Mouse (Mus musculus) ovary, postnatal 10 days (tissue): ENCODE measurements around the gene Gprin1.
"Not testable (repeated sequence)": the region's sequence is repeated elsewhere in the genome, so short reads cannot be mapped to it uniquely, and the experiment has no call there.

Experiments
- DNase-seq: peaks from one replicate; pipeline ENCODE4 v3.0.0; 2022; ENCODE audit warnings: low spot score

Gene Gprin1

DNA sequence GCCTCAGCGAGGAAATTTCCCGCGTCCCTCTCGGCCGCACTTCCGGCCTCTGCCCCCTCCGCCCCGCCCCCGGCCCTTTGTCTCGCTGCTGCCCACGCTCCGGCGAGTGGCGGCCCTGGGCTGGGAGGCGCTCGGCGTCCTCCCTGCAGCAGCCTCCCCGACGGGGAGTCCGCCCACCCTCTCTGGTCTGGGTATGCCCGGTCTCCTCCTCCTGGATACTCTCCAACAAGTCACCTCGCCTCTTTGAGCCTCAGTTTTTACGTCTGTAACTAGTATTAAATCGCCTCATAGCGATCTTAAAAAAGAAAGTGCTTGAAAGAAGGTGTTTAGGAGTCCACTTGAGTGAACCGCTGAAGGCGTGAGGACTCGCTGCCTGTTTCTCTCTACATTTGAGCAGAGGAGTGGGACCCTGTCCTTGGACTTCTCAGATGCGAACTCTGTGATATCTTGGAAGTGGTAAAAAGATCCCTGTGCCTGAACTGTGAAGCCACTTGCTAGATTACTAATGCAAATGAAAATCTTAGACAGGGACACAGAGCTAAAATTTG is at the start of gene Gprin1:
TSS of gene Gprin1 (minus strand) at position 11 of the 548 bp plus-strand sequence.
- DNase-seq: no peak

- no peak for DNase-seq
Observed at GRCm38 (mm10) chr13:54798740-54799139, 49.1 kb upstream of the Gprin1 start.

DNA sequence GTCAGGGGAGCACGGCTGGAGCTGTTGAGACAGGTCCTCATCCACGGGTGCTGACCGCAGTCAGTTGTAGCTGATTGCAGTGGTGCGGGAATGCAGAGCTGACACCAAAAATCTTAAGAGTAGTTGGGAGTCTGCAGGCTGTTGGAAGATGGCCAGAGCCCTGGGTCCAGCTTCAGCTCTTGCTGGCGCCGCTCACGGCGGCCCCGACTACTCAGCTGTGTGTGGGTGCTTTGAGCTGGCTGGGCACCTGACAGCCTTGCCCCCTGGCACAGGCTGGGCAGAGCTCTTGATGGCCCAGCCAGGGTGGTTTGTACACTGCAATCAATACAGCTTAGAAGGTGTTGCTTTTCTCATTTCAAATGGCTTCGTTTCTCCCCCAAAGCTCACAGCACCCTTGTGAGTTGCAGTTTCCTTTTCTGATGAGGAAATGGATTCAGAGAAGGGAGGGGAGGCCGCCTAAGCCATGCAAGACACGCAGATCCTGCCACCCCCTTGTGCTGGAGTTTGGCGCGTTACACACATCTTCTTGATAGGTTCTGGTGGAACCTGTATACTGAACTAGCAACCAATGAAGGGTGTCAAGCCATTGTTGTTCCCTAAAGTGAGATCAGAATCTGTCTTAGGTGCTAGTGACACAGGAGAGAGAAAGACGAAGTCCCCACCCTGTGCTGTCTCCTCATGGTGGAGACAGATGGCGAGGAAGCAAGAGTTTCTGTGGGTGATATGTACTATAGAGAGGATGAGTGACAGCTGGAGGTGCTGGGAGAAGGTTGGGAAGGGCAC is 48.4 kb upstream of the Gprin1 start:
- no peak for DNase-seq

- DNase-seq: no peak
Observed at GRCm38 (mm10) chr13:54797356-54797755, 47.7 kb upstream of the Gprin1 start.

DNA sequence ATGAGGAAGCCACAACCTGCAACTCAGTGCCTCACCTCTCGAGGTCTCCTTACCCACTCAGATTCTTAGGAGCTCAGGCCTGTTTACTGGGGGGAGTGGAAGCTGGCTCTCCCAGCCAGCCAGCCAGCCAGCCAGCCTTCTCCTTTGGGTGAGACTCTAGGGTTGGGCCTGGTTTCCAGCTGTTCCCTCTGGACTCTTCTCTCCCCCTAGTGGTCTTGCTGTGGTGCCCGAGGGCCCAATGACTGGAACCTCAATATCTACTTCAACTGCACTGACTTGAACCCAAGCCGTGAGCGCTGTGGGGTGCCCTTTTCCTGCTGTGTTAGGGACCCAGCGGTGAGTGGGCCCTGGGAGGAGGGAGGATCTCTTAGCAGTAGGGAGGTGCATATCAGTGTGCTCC is 45.2 kb upstream of the Gprin1 start:
- DNase-seq: no peak

DNA sequence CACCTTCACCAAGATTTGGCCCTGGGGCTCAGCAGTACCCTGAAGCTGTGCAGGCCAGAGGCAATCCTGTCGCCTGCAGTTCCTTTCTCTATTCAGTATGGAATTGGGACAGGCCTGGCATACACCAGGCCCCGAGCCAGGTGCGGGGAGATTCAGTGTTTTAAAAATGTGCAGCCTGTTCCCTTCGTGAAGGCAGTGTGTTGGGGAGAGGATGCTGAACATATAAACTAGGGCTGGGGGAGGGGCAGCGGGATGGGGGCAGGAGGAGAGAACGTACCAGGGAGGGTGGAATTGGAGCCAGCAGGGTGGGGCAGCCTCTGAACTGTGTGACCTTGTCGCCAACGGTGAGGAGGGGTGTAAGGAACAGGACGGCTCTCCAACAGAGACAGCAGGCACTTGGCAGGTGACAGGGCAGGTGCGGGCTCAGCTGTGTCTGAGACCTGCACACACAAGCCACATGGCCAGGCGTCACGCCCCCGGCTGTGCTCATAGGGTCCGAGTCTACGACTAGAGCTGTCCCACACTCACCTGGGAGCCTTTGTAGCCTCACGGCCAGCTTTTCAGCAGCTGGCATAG is 44.4 kb upstream of the Gprin1 start:
- no peak for DNase-seq

- no peak for DNase-seq
Observed at GRCm38 (mm10) chr13:54792259-54793230, 42.9 kb upstream of the Gprin1 start.

DNA sequence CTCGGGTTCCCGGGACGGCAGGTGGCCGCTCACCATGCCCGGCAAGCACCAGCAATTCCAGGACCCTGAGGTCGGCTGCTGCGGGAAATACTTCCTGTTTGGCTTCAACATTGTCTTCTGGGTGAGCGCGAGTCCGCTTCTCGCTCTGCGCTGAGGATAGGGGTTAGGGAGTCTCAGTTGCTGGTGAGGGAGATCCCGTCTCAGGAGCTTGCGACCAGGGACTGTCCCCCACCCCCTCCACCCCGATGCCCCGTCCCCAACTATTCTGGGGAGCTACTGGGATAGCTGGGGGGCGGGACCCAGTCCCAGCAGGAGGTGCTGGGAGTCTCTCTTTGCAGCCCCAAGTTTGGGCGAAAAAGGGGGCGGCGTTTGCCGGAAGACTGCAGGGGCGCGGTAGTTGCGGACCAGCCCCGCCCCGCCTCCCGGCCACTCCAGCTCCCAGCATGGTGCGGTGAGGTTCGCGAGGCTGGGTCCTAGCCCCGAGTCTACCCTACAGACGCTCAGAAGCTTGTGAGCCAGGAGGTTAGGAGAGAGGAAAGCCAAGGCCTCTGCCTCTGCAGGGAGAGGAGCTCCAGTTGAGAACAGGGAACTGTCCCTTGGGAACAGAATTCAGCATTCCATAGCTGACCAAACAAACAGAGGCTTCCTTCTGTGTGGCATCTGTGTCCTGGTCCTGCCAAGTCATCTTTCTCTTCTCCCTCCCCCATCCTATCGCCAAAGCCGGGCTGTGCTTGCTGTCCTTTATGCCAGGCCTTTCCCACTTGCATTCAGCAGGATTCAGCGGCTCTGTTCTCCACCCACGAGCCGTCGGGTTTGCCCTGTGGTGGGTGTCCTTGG is 40.1 kb upstream of the Gprin1 start:
- no peak for DNase-seq

DNA sequence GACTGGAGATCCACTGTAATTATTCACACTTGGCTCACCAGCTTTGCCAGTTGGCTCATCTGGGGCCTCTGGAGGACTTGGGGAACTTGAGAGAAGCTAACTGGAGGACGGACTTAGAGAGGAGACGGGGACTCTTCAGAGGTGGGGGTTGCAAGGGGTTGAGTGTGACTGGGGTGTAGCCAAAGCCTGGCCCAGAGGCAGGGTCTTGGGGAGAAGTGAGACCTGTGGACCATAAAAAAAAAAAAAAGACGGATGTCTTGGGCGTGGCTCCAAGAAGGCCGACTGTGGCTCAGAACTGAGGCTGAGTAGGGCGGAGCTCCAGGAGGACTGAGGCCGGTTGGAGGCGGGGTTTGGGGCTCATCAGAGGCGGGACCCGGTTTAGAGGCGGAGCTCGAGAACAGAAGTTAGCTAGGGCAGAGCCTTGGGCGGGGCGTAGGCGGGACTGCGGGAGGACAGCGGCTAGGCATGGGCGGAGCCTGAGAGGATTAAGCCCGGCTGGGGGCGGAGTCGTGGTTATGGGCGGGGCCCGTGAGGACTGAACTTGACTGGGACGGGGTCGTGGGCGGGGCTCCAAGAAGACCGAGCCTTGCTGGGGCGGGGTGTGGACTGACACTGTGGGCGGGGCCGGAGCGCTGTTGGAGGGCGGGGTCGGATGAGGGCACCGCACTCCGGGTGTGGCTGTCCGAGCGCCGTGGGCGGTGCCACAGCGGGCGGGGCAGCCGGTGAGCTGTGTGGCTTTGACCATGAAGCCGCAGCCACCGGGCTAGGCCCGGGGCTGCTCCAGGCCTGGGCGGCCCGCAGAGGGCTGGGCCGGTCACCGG is 39.3 kb upstream of the Gprin1 start, which contains the start of gene Tspan17:
TSS of gene Tspan17 (plus strand) at position 638 of the 821 bp plus-strand sequence.
- peak; percentile 72 for DNase-seq

DNA sequence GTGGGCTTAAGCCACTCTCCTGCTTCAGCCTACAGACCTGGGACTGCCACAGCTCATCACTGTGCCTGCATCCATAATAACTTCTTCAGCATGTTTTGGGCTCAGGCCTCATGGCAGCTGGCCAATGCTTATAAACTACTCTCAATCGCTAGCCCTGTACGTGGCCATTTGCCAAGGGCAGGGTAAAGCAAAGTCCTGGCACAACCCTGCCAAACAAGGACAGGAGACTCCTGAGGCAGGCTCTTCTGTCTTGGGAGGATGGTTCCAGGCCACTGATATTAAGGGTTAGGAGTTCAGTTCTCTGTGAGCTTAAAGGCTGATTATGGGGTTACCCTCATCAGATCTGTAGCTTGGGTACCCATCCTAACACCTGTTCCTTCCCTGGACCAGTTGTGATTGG is 37.9 kb upstream of the Gprin1 start:
- not testable (repeated sequence) for DNase-seq

- DNase-seq: no peak
Observed at GRCm38 (mm10) chr13:54783698-54784097, 34.0 kb upstream of the Gprin1 start, which contains the start of gene Eif4e1b. TSS of gene Eif4e1b (plus strand) at chr13:54783998.

- DNase-seq: no peak
Observed at GRCm38 (mm10) chr13:54783235-54783634, 33.6 kb upstream of the Gprin1 start.

DNA sequence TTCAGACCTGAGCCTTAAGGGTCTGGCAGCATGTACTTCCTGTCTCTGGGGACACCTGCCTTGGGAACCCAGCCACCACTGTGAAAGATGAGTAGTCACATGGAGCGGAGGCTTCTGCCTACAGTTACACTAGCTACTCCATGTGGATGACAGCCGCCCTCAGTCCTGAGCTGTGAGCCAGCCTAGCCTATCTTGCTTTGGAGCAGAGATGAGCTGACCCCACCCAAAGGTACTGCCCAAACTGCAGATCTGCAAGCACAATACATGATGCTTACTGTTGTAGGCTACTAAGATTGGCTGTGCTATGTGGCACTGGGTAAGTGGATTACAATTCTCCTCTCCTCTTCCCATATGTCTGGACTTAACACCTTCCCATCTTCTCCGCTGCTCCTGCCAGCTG is 31.4 kb upstream of the Gprin1 start:
- DNase-seq: no peak

GRCm38 (mm10) chr13:54780592-54780991 is 30.9 kb upstream of the Gprin1 start:
- DNase-seq: no peak

DNA sequence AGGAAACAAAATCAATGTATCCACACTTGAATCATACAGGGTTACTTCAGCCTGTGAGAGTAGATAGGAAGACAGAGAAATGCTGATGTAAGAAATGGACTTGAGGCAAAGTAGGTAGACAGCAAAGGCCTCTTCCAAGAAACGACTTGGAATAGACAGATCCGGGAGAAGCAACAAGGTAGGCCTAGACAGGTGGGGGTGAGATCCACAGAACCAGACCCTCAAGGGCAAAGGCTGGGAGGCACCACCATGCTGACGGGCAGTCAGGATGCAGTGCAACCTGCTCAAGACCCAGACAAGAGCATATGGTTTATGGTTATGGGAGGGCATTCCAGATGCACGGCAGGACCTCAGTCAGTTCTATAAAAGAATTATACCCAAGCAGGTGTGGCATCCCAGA is 17.3 kb upstream of the Gprin1 start:
- no peak for DNase-seq

- no peak for DNase-seq
Observed at GRCm38 (mm10) chr13:54766192-54766768, 16.6 kb upstream of the Gprin1 start, which contains the start of gene Sncb. TSS of gene Sncb (minus strand) at chr13:54766595.

DNA sequence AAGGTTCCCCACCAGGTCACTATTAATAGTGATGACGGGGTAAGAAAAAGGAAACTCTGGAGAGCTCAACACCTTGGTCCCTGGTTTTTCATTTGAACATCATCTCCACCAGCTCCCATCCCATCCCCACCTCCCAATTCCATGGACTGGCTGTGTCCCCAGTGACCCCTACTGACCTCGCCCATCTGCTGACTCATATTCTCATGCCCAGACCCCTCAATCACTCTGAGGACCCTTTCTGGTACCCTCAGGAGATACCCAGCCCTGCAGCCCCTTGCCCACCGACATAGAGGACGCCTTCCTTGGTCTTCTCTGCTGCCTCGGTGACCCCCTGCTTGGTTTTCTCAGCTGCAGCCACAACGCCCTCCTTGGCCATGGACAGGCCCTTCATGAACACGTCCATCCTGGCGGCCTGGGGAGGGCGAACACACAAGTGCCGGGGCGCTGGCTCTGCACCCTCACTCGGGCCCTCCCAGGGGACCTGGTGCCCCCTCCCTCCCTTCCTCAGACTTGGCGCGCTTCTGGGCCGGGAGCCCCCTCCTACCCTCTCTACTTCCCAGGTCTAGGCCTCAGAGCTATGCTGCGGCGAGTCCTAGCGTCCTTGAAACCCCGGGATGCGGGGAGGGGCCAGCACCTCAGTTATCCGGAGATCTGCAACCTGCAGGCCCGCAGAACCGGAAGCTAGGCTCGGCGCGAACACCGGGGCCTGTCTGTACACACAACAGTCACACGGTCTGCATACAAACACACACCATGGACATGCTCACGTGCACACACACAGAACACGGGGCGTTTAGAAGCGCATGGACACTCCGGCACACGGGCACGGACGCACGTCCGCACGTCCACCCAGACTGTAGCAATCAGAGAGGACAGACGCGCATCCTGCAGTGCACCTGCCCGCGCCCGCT is 15.9 kb upstream of the Gprin1 start:
- no peak for DNase-seq

- DNase-seq: no peak
Observed at GRCm38 (mm10) chr13:54760906-54761305, 11.2 kb upstream of the Gprin1 start.
